ENCODE assay signal across 23 mouse cellular contexts in genomic region chr12:74268644-74269285, GRCm38 (mm10). TPM values are rescaled to one million over a fixed set of nuclear protein-coding genes. Genes with fewer than 3 reads are reported as not detected.
"Had no signal": no experiment of that assay in that cellular context is flagged by ENCODE, and none has a peak within 500 bp of the region (broad histone marks: within the 10 kb centered on the region; RNA-seq: fewer than 3 reads in every experiment).

No protein-coding gene starts in this region.

- H3K27ac ChIP-seq: left cerebral cortex, adult 2 months; limb, embryonic 15.5 days; liver, embryonic 12.5 days; neural tube, embryonic 13.5 days had no signal

- DNase-seq: kidney, adult 9 months; kidney, postnatal 10 days; kidney, postnatal 4 days; lung, embryonic 14.5 days; lung, postnatal 10 days; lung, postnatal 4 days; retina, postnatal 1 day; right cerebral cortex, postnatal 14 days; thymus, adult 18-20 months; thymus, postnatal 14 days had no signal

- H3K9me3 ChIP-seq: limb, embryonic 15.5 days; liver, embryonic 12.5 days; neural tube, embryonic 13.5 days had no signal

- H3K36me3 ChIP-seq: limb, embryonic 15.5 days; liver, embryonic 12.5 days had no signal

- H3K4me3 ChIP-seq: left cerebral cortex, adult 2 months; limb, embryonic 15.5 days; liver, embryonic 12.5 days; neural tube, embryonic 13.5 days had no signal

- ATAC-seq: liver, embryonic 12.5 days had no signal

- H3K9ac ChIP-seq: limb, embryonic 15.5 days; liver, embryonic 12.5 days; lung, embryonic 14.5 days; neural tube, embryonic 13.5 days had no signal

- H3K4me1 ChIP-seq: limb, embryonic 15.5 days; liver, embryonic 12.5 days had no signal

- H3K27me3 ChIP-seq: limb, embryonic 15.5 days; liver, embryonic 12.5 days; neural tube, embryonic 13.5 days had no signal

- H3K4me2 ChIP-seq: limb, embryonic 15.5 days; liver, embryonic 12.5 days; lung, embryonic 14.5 days; midbrain, embryonic 11.5 days; neural tube, embryonic 13.5 days had no signal

RNA-seq across cellular contexts. Expression of gene Gm11042, which starts 47.4 kb away (rescaled TPM):
- total RNA-seq: layer of hippocampus, adult 8-10 months; layer of hippocampus, postnatal 25 days; left cerebral cortex, adult 2 months; left cerebral cortex, postnatal 14 days; megakaryocyte, adult 5-6 weeks had no signal
- polyA plus RNA-seq: limb, embryonic 11.5 days; limb, embryonic 15.5 days; liver, embryonic 12.5 days; liver, embryonic 16.5 days; lung, embryonic 14.5 days; midbrain, embryonic 11.5 days; neural tube, embryonic 13.5 days; small intestine, adult 2 months; stomach, embryonic 14.5 days had no signal
